Mouse (Mus musculus): Measurements from ENCODE around the gene Eno1. TPM values are rescaled to one million over a fixed set of nuclear protein-coding genes. Genes with fewer than 3 reads are reported as not detected.

Gene Eno1
- polyA plus RNA-seq, 1 experiment from 2014 or later, result 305 TPM

DNA sequence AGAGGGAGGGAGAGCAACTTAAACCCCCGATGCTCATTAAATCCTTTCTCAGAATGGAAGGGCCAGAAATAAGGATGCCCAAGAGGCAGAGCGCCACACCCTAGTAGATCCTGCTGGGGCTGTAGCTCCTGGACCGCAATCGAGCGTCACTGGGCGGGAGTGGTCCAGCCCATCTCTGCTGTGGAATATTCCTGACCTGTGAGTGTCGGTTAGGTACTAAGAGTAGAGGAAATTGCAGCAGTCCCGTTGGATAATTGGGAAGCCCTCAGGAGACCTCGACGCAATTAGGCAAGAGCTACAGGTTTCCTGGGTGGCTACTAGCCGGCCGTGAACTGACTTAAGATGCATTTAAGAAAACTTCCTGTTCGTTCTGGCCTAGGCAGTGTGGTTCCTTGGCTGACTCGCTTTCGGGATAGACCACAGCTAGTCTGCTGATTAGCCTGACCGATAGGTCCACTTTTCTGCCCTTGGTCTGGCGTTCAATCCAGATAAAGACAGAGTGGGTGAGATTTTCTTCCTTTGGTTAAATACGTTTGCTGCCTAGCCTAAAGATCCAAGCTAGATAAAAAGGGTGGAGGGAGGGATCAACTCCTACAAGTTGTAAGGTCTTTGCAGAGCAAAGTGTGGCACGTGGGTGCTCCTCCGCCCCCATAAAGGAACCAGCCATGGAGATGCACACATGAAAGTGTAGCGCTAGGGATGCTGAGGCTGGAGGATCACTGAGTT is 1.3 kb downstream of the Eno1 start:
- H3K4me3 ChIP-seq (ENCODE audit: low read depth, low read length), result peak overlapping the region; percentile 75
- peaks cover 17% of the 10 kb centered on the region; the same call in 1 of the 2 replicates for H3K36me3 ChIP-seq (ENCODE audit: insufficient read depth, low read length)
- peak overlapping the region; percentile 94 for H3K4me2 ChIP-seq (replicated peaks; ENCODE audit: low read depth, low read length)
- no peaks in the 10 kb centered on the region for H3K27me3 ChIP-seq (replicated peaks; ENCODE audit: insufficient read depth, low read length)
- TF ChIP-seq EP300 (IDR thresholded peaks at IDR 0.05), result no peak
- TF ChIP-seq CTCF (IDR thresholded peaks at IDR 0.05), result no peak
- DNase-seq (ENCODE audit: low spot score) (peak; percentile 46), ATAC-seq (no peak)
- under 1% methylated on average over 21 of the region's 21 CpGs for WGBS
- H3K4me1 ChIP-seq (ENCODE audit: insufficient read depth, low read depth, low read length), result peaks cover 15% of the 10 kb centered on the region
- H3K27ac ChIP-seq (ENCODE audit: low read length), result peak overlapping the region; percentile 94
- H3K9me3 ChIP-seq (ENCODE audit: low read length), result no peaks in the 10 kb centered on the region
- peak overlapping the region; percentile 70 for H3K9ac ChIP-seq (replicated peaks; ENCODE audit: low read depth)

- peak overlapping the region; percentile 94 for H3K4me2 ChIP-seq (replicated peaks; ENCODE audit: low read depth, low read length)
- H3K27ac ChIP-seq (ENCODE audit: low read length), result peak overlapping the region; percentile 94; the same call in 1 of the 2 replicates
- H3K36me3 ChIP-seq (ENCODE audit: insufficient read depth, low read length), result peaks cover 18% of the 10 kb centered on the region; the same call in 1 of the 2 replicates
- H3K4me1 ChIP-seq (ENCODE audit: insufficient read depth, low read depth, low read length), result peaks cover 15% of the 10 kb centered on the region
- ATAC-seq (no peak), DNase-seq (ENCODE audit: low spot score) (no peak)
- H3K9ac ChIP-seq (replicated peaks; ENCODE audit: low read depth), result peak overlapping the region; percentile 70; the same call in 1 of the 2 replicates
- TF ChIP-seq EP300 (IDR thresholded peaks at IDR 0.05) (no peak), CTCF (IDR thresholded peaks at IDR 0.05) (no peak)
- H3K27me3 ChIP-seq (replicated peaks; ENCODE audit: insufficient read depth, low read length), result no peaks in the 10 kb centered on the region
- H3K9me3 ChIP-seq (ENCODE audit: low read length), result no peaks in the 10 kb centered on the region
- 16% methylated on average over 3 of the region's 3 CpGs for WGBS
- H3K4me3 ChIP-seq (ENCODE audit: low read depth, low read length), result peak overlapping the region; percentile 75; the same call in 1 of the 2 replicates
Measured at GRCm38 (mm10) chr4:150238433-150239086, 2.0 kb downstream of the Eno1 start.

- peaks cover 21% of the 10 kb centered on the region; the same call in 1 of the 2 replicates for H3K36me3 ChIP-seq (ENCODE audit: insufficient read depth, low read length)
Measured at GRCm38 (mm10) chr4:150239087-150239480, 2.6 kb downstream of the Eno1 start.

DNA sequence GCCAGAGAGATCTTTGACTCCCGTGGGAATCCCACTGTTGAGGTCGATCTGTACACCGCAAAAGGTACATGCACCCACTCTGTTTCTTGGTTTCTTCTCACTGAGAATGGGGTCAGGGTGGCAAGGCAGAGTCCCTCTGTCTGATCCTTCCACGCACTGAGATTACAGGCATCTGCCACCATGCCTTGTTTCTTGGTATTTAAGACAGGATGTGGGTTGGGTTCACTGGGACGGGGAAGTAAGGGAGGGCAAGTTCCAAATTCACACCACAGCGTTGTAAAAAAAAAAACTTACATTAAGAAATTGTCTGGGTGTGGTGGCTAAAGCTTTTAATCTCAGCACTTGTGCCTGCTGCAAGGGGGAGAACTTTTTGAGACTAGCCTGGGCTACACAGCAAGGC is 3.0 kb downstream of the Eno1 start:
- ATAC-seq (no peak), DNase-seq (ENCODE audit: low spot score) (peak; percentile 32)
- Histone ChIP-seq H3K4me1 (ENCODE audit: insufficient read depth, low read depth, low read length) (peaks cover 15% of the 10 kb centered on the region), H3K9ac (replicated peaks; ENCODE audit: low read depth) (no peak overlapping the region), H3K27ac (ENCODE audit: low read length) (0 out of 2 replicates have a peak overlapping the region, but pooled peaks have one; percentile 9), H3K4me2 (replicated peaks; ENCODE audit: low read depth, low read length) (no peak overlapping the region), H3K9me3 (ENCODE audit: low read length) (no peaks in the 10 kb centered on the region), H3K27me3 (replicated peaks; ENCODE audit: insufficient read depth, low read length) (no peaks in the 10 kb centered on the region), H3K36me3 (ENCODE audit: insufficient read depth, low read length) (peaks cover 25% of the 10 kb centered on the region), H3K4me3 (ENCODE audit: low read depth, low read length) (no peak overlapping the region)
- TF ChIP-seq CTCF (IDR thresholded peaks at IDR 0.05) (no peak), EP300 (IDR thresholded peaks at IDR 0.05) (no peak; the same call in 1 of the 2 replicates)
- 29% methylated on average over 6 of the region's 6 CpGs for WGBS

More at GRCm38 (mm10) chr4:150239087-150239480, 2.6 kb downstream of the Eno1 start:
- WGBS, result 40% methylated on average over 5 of the region's 5 CpGs
- no peak overlapping the region for H3K27ac ChIP-seq (ENCODE audit: low read length)
- H3K27me3 ChIP-seq (replicated peaks; ENCODE audit: insufficient read depth, low read length), result no peaks in the 10 kb centered on the region
- ATAC-seq (no peak), DNase-seq (ENCODE audit: low spot score) (no peak)
- no peak overlapping the region for H3K4me3 ChIP-seq (ENCODE audit: low read depth, low read length)
- TF ChIP-seq EP300 (IDR thresholded peaks at IDR 0.05) (no peak), CTCF (IDR thresholded peaks at IDR 0.05) (no peak)
- no peak overlapping the region for H3K4me2 ChIP-seq (replicated peaks; ENCODE audit: low read depth, low read length)
- H3K9me3 ChIP-seq (ENCODE audit: low read length), result no peaks in the 10 kb centered on the region
- H3K4me1 ChIP-seq (ENCODE audit: insufficient read depth, low read depth, low read length), result peaks cover 15% of the 10 kb centered on the region
- no peak overlapping the region for H3K9ac ChIP-seq (replicated peaks; ENCODE audit: low read depth)

- peak; percentile 93 for DNase-seq (ENCODE audit: low spot score)
Measured at GRCm38 (mm10) chr4:150239951-150240368, 3.4 kb downstream of the Eno1 start.

DNA sequence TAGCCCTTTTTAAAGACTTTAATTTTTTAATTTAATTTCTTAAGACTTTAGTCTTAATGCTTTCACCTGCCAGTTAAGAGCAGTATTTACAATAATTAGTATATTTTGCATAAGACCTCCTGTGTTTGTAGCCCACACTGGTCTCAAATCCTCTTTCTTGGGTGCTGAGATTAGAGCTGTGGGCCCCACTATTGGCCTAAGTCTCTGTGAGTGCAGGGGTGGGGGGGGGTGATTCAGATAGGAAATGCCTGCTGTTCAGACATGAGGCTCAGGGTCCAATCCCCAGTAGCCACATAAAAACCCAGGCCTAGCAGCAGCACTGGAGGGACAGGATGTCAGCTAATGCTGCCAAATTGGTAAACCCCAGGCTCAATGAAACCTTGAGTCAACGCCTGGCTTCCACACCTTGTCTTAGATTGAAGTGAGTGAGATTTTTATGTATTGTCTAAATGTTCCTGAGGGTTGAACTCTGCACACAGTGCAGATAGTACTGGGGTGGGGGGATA is 3.9 kb downstream of the Eno1 start:
- ATAC-seq (no peak), DNase-seq (ENCODE audit: low spot score) (no peak)
- Histone ChIP-seq H3K27me3 (replicated peaks; ENCODE audit: insufficient read depth, low read length) (no peaks in the 10 kb centered on the region), H3K27ac (ENCODE audit: low read length) (0 out of 2 replicates have a peak overlapping the region, but pooled peaks have one; percentile 9), H3K4me1 (ENCODE audit: insufficient read depth, low read depth, low read length) (peaks cover 15% of the 10 kb centered on the region), H3K36me3 (ENCODE audit: insufficient read depth, low read length) (peaks cover 29% of the 10 kb centered on the region), H3K4me2 (replicated peaks; ENCODE audit: low read depth, low read length) (no peak overlapping the region), H3K9me3 (ENCODE audit: low read length) (no peaks in the 10 kb centered on the region), H3K4me3 (ENCODE audit: low read depth, low read length) (no peak overlapping the region), H3K9ac (replicated peaks; ENCODE audit: low read depth) (no peak overlapping the region)
- TF ChIP-seq CTCF (IDR thresholded peaks at IDR 0.05) (no peak), EP300 (IDR thresholded peaks at IDR 0.05) (no peak)
- 53% methylated on average over 1 of the region's 1 CpGs for WGBS

More at GRCm38 (mm10) chr4:150239951-150240368, 3.4 kb downstream of the Eno1 start:
- Histone ChIP-seq H3K4me2 (replicated peaks; ENCODE audit: low read depth, low read length) (no peak overlapping the region), H3K27me3 (replicated peaks; ENCODE audit: insufficient read depth, low read length) (no peaks in the 10 kb centered on the region), H3K4me3 (ENCODE audit: low read depth, low read length) (no peak overlapping the region), H3K36me3 (ENCODE audit: insufficient read depth, low read length) (peaks cover 29% of the 10 kb centered on the region), H3K27ac (ENCODE audit: low read length) (0 out of 2 replicates have a peak overlapping the region, but pooled peaks have one; percentile 9), H3K9ac (replicated peaks; ENCODE audit: low read depth) (no peak overlapping the region), H3K9me3 (ENCODE audit: low read length) (no peaks in the 10 kb centered on the region), H3K4me1 (ENCODE audit: insufficient read depth, low read depth, low read length) (peaks cover 15% of the 10 kb centered on the region)
- TF ChIP-seq CTCF (IDR thresholded peaks at IDR 0.05), result peak; percentile 99
- TF ChIP-seq EP300 (IDR thresholded peaks at IDR 0.05), result no peak; the same call in 1 of the 2 replicates
- peak; percentile 32 for ATAC-seq
- 14% methylated on average over 6 of the region's 6 CpGs for WGBS
